Mouse (Mus musculus) thymus, adult 2 months (tissue): ENCODE results near the gene Ltc4s.

Source experiments
- CTCF ChIP-seq: fragments of 200-500 bp; IDR thresholded peaks from 2 replicates; pipeline ENCODE4 v1.5.1; 2012; ENCODE audit warnings: mild to moderate bottlenecking, control low read depth, low read length, moderate library complexity, borderline replicate concordance; ENCODE audit not compliant: control insufficient read depth, poor library complexity, insufficient read depth; ENCODE audit errors: extremely low read depth
- POLR2A ChIP-seq: fragments of 200-500 bp; IDR thresholded peaks from 2 replicates; pipeline ENCODE4 v1.6.1; 2012; ENCODE audit warnings: mild to moderate bottlenecking, low read length, control low read depth, moderate library complexity; ENCODE audit not compliant: control insufficient read depth, poor library complexity, insufficient read depth; ENCODE audit errors: extremely low read depth

DNA sequence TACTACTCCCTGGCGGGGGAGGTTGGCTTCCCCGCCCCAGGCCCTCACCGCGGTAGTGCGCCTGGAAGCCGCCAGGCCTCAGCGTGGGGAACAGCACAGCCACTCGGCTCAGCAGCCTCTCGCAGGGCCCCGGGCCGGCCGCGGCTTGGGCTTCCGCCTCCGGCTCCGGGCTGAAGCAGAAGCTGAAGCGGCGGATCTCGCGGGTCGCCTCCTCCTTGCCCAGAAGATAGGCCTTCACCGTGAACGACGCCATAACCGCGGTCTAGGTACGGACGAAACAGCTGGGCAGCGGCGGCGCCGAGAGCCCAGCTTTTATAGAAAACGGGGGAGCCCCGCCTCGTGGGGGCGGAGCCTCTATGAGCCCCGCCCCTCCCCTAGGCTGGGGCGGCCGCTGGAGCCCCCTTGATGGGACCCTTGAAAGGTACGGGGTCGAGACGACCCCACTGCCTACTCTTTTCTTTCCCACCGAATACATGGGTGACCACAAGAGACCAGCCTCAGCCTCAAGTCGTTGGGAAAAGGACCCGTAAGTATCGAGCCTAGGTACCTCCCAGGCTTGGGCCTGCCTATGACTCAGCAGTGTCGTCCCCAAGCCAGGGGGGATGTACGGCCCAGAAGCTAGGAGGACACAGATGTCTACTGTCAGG lies 27.8 kb downstream of the Ltc4s start, which contains the start of the genes Sqstm1 and Mgat4b:
- TF ChIP-seq POLR2A (peak; percentile 95), CTCF (peak; percentile 51; the same call in 1 of the 2 replicates)
